In the genomic region with DNA sequence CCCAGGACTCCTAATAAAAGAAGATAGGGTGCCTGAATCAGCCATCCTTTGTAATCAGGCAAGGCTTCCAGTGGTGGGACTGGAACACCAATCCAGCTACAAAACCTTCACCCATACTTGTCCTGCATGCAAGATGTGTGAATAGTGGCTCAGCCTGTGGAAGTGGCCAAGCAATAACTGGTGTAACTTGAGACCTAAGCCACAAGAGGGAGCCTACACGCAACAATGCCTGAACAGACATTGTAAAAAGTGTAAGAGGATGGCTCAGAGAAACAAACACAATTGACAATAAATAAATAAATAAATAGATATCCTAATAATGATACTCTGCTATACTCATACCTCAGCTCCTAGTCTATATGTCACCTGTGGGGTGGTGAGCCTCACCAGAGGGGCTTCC, we compare ENCODE assay signal across 8 mouse cellular contexts.
DNase-seq lines count a peak whose midpoint lies in the region; ATAC-seq lines count a peak whose summit lies in the region.

No protein-coding gene starts in this region.

- no peak for ATAC-seq in cerebellum, adult (ENCODE audit: insufficient number of reproducible peaks, low FRiP score, low TSS enrichment)

- peak; percentile 17 for DNase-seq in left cerebral cortex, adult 11 months (ENCODE audit: low spot score)
- DNase-seq in left cerebral cortex, adult 8-10 months (ENCODE audit: low spot score in 2 of 2), result no peak
- peak; percentile 3 for DNase-seq in embryo, embryonic 11.5 days (ENCODE audit: low read depth, low spot score)
- DNase-seq in layer of hippocampus, adult 9-10 months (ENCODE audit: low spot score), result peak; percentile 26
- peak; percentile 16 for DNase-seq in retina, postnatal 7 days (ENCODE audit: low read depth, low spot score)
- DNase-seq in adrenal gland, adult 8-10 months, result no peak
- DNase-seq in urinary bladder, adult 2 months (ENCODE audit: low spot score), result no peak

Comparison
In these comparisons a context has a peak if more than half of its experiments do, and no peak if none do; other contexts are left out.
1. DNase-seq: peak in left cerebral cortex, adult 11 months (single experiment), embryo, embryonic 11.5 days (single experiment), layer of hippocampus, adult 9-10 months (single experiment) and retina, postnatal 7 days (single experiment); none in left cerebral cortex, adult 8-10 months (0 of 2), adrenal gland, adult 8-10 months (single experiment) and urinary bladder, adult 2 months (single experiment).